Mouse (Mus musculus) bone marrow macrophage, adult 2 months (primary cell): ENCODE results near the gene Tifa.

Experiments
- CTCF ChIP-seq: IDR thresholded peaks from 2 replicates; pipeline ENCODE4 v1.5.1; 2012; ENCODE audit warnings: low read depth, mild to moderate bottlenecking, low read length, moderate library complexity
- POLR2A ChIP-seq: IDR thresholded peaks from 2 replicates; pipeline ENCODE4 v1.6.1; 2012; ENCODE audit warnings: mild to moderate bottlenecking, low read depth, low read length, borderline replicate concordance

- TF ChIP-seq POLR2A (no peak), CTCF (no peak)
These were observed 18.2 kb downstream of the Tifa start for GRCm38 (mm10) chr3:127807846-127808245.
